Mouse (Mus musculus) lung, postnatal 14 days (tissue): ENCODE data around the gene B4galt1.

ENCODE experiments used
- DNase-seq: peaks from one replicate; pipeline ENCODE4 v3.0.0; 2021

B4galt1 gene

GRCm38 (mm10) chr4:40853565-40854386 lies at the start of gene B4galt1:
Gene B4galt1, minus strand, starts transcription at chr4:40854005.
- DNase-seq, result peak; percentile 100

DNA sequence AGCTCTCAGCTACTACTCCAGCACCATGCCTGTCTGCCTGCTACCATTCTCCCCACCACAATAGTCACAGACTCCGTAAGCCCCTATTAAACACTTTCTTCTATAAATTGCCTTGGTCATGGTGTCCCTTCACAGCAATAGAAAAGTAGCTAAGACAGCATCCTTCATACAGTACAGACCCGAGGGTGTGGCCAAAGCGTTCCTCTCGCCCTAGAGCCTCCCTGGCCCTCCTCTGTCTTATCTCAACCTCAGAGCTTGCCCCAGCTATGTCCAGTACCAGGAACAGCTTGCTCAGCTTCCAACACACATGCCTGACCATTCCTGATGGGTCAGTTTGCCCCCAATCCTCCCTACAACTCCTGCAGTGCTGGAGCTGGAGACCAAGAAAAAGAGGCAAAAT lies 46.8 kb upstream of the B4galt1 start:
- DNase-seq, result no peak

- DNase-seq, result no peak
Observed at GRCm38 (mm10) chr4:40900071-40900470, 46.3 kb upstream of the B4galt1 start.

DNA sequence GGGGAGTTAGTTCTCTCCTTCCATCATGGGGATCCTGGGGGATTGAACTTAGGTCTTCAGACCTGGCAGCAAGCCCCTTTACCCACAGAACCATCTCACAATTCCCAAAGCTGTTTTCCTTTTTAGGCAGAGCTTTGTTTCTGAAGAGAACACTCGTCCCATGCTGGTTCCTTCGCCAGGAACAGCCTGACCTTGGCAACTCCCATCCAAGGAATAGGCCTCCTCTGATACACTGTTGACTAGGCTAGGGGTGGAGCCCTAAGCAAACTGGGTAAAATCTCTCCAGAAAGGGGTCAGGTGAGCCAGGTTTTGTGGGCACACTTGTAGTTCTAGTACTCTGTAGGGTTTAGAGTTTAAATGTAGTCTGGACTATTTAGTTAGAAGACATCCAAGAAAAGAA lies 45.5 kb upstream of the B4galt1 start:
- DNase-seq, result no peak

DNA sequence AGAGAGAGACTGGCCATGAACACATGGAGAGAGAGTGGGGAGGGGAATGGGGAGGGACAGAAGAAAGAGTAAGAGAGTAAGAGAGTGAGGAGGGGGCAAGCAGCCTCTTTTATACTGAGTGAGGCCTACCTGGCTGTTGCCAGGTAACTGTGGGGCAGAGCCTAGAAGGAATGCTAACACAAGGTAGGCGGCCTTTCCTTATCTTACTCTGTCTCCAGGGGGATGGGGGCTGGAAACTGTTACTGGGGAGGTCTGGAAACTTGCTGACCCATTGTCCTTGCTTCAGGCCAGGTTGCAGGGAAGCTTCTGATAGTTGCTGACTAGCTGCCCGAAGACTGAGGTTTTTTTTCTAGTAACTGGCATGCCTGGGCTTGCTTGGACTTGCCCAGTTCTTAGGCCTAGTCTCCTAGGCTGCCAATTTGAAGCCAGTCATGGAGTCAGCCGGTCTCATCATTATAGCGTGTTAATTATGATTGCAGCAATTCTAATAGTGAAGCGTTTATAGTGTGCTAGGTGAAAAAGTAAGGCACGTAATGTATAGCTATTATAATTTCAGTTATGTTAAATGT lies 44.8 kb upstream of the B4galt1 start:
- no peak for DNase-seq

DNA sequence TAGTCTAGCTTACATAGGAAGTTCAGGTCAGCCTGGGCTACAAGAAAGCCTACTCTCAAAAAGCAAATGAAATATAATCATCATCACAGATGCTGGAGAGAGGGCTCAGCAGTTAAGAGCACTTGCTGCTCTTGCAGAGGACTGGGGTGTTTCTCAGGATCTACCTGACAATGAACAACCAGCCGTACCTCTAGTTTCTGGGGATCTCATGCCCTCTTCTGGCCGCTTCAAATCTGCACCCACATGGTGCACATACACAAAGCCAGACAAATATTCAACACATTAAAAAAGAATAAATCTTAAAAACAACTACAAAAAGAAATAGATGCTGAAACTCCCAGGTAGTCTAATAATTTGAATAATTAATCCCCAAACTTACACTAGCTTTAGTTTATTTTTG lies 41.8 kb upstream of the B4galt1 start:
- DNase-seq, result no peak

- no peak for DNase-seq
Observed at GRCm38 (mm10) chr4:40895118-40895517, 41.3 kb upstream of the B4galt1 start.

DNA sequence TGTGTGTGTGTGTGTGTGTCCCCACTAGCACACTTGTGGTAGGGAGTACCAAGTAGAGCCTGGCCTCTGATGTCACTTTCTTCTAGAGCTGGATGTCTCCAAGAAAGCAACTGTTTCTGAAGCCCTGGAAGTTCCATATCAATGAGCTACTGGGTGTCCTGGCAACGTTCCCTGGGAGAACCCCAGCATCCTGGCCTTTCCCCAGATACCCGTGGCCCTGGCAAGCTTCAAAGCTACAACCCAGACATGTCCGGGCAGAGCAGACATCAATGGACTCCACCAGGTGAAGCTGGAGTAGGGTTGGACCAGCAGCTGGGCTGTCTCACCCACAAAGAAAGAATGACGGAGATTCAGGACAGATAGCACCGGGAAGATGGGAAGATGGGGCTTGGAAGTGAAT lies 37.4 kb upstream of the B4galt1 start:
- DNase-seq, result no peak

DNA sequence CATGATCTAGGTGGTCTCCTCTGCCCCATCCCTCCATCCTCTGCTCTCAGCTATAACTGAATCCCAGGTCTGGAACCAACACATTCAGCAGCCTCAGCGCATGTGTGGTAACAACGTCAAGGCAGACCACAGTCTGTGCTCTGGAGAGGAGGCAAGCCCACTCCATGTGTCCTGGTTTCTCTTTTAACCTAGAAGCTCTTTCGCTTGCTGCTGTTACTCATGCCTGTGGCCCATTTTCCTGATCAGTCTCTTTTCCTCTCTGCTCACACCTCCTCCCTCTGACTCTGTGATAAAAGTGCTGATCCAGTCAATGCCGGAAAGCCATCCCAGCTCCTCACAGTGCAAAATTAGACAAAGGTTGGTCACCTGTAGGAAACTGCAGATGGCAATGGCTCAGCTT lies 36.2 kb upstream of the B4galt1 start:
- no peak for DNase-seq

DNA sequence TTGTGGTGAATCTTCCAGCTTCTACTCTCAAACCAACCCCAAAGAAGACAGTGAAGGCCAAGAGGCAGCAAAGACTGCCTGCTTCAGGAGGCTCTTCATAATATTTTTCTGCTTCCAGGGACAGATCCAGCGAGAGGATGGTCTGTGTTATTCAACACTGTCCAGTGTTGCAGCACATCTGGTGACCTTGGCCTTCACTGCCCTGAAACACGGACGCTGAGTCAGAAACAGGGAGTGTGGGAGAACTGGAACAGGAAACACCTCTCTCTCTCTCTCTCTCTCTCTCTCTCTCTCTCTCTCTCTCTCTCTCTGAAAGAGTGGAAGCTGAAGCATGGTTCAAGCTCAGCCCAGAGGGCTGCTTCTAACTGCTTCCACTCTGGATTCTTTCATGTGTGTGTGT lies 35.4 kb upstream of the B4galt1 start:
- no peak for DNase-seq

GRCm38 (mm10) chr4:40888839-40889238 lies 35.0 kb upstream of the B4galt1 start:
- no peak for DNase-seq

DNA sequence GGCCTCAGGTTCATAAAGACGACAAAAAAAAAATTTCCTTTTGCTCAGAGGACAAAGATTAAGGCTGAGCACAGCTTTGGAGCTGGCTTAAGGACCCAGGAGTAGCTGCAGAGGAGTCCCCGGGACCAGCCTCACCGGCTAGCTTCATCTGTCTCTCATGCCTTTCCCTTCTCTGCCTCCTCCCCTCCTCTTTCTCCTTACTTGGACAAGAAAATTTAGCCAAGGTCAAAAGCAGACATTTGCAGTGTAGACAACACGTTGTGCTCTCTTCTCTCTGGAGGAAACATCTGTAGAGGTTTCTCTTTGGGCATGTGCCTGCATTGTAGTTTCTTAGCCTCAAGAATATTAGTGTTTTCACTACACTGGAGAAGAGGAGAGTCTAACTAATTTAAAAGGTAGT lies 32.1 kb upstream of the B4galt1 start:
- no peak for DNase-seq

- no peak for DNase-seq
Observed at GRCm38 (mm10) chr4:40885166-40885525, 31.3 kb upstream of the B4galt1 start.

GRCm38 (mm10) chr4:40884282-40885165 lies 30.7 kb upstream of the B4galt1 start:
- DNase-seq, result no peak

GRCm38 (mm10) chr4:40883200-40883599 lies 29.4 kb upstream of the B4galt1 start:
- DNase-seq, result no peak

GRCm38 (mm10) chr4:40877528-40877927 lies 23.7 kb upstream of the B4galt1 start:
- no peak for DNase-seq

GRCm38 (mm10) chr4:40876814-40877371 lies 23.1 kb upstream of the B4galt1 start:
- DNase-seq, result peak; percentile 52

- no peak for DNase-seq
Observed at GRCm38 (mm10) chr4:40875842-40876241, 22.0 kb upstream of the B4galt1 start.

GRCm38 (mm10) chr4:40874794-40875552 lies 21.2 kb upstream of the B4galt1 start:
- DNase-seq, result no peak

DNA sequence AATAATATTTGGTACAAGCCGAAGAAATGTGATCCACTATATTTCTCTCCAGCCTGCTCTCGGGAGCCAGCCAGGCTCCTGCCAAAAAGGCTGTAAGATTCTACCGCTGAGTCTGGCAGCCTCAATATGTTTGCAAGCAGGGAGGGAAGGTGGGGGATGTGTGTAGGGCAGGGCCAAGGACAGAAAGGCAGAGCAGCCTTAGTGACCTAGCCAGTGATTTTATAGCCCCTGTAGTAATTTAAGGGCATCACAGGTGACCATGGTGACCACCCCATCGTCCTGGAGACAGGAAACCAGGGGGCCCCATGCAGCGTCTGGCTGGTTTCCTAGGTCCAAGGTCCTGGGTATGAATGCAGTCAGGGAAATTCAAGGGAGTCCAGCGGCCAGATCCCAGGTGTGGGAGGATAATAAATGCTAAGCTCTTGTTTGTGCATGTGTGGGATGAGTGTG lies 20.4 kb upstream of the B4galt1 start:
- no peak for DNase-seq

- DNase-seq, result no peak
Observed at GRCm38 (mm10) chr4:40873320-40873719, 19.5 kb upstream of the B4galt1 start.

GRCm38 (mm10) chr4:40872129-40872528 lies 18.3 kb upstream of the B4galt1 start:
- DNase-seq, result no peak

- peak; percentile 68 for DNase-seq
Observed at GRCm38 (mm10) chr4:40870206-40870605, 16.4 kb upstream of the B4galt1 start.
